Mouse (Mus musculus): ENCODE measurements at regions not wholly inside any gene's neighbourhood (a gene's known extent, or its start where the extent isn't known, plus 50 kb on each side); places are given as distances from the start of the nearest gene placed in this dataset.
"Not testable (repeated sequence)": the region's sequence is repeated elsewhere in the genome, so short reads cannot be mapped to it uniquely, and the experiment has no call there.

DNA sequence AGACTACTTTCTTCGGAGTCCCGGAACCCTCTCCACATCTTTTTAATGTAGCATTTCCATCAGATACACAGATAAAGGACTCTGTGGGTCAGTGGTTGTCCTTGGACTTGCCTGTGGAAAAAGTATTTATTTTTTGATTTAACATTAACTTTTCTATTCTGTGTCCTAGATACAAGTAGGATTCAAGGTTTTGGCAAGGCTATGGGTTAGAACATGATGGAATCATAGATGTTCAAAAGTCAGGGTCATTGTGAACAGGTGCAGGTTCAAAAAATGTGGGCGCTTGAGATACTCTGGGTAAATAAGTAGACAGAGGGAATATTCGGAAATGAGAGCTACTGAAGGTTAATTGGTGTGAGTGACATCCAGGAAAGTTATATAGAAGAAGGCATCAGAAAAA, 347.7 kb downstream of the Cypt12 start:
- no peak for ATAC-seq (replicated peaks; ENCODE audit: low read depth, poor library complexity, severe bottlenecking)

DNA sequence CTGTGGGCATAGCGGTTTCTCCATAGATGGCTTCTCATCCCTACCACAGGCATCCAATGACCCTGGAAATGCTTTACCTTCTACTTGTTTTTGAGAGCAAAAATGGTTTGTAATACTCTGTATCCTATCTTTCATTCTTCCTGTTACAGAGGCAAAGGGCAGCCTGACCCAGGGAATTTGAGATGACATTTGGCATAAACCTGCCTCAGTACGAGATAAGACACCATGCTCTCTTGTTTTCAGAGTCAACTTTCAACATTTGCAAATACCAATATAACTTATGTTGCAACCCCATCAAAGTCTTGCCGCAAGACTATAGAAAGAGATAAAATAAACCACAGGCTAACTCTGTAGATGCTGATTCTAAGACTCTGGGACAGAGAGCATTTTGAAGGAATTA, 350.5 kb downstream of the Cypt12 start:
- ATAC-seq (replicated peaks; ENCODE audit: low read depth, poor library complexity, severe bottlenecking): no peak

DNA sequence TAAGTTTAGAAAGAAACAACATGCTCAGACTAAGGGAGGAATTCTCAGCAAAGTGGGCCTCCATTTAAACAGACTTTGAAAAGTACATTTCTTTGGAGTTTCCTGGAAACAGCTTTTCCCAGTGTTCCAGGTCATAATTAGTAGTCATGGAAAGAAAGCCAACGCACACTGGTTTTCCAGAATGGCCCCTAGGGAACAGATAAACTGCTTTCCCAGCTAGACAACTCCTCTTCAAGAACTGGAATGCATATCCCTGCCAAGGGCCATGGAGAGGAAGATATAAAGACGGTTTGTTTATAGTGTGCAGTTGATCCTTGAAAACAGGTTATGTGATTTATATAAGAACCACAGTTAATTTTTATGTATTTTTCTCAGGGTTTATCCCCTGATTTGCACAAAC, 351.3 kb downstream of the Cypt12 start:
- no peak for ATAC-seq (replicated peaks; ENCODE audit: low read depth, poor library complexity, severe bottlenecking)

DNA sequence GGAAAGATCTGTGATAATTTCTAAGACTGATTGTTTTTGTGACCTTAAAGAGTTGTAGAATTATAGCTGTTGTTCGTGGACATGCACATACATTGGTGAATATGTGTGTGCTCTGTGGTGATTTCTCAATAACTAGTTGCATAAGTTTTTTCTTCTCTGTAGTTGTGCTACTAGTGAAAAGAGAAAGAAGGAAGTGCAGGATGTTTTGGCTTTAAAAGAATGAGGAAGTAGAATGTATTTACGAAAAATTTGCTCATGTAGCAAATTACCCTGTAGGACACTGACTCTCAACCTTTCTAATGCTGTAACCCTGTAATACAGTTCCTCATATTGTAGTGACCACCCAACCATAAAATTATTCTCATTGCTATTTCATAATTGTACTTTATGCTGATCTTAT, 371.2 kb downstream of the Cypt12 start:
- ATAC-seq (replicated peaks; ENCODE audit: low read depth, poor library complexity, severe bottlenecking): peak; percentile 98

DNA sequence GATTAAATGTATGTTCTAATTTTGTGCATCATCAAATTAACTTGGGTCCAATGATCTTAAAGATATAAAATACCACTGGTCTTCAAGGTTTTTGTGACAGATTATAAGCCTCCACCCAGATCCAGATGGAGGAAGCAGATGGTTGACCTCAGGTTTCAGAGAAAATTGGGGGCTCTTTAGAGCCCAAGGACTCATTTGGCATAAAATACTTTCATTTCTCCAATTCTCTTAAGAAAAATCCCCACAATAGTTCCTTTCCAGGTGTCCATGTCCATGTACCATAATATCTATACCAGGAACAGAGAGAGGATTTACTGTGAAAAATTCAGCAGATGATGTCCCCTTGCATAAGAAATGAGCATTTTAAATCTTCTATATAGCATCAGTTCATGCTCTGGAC, 385.0 kb downstream of the Cypt12 start:
- ATAC-seq (replicated peaks; ENCODE audit: low read depth, poor library complexity, severe bottlenecking): peak; percentile 74

DNA sequence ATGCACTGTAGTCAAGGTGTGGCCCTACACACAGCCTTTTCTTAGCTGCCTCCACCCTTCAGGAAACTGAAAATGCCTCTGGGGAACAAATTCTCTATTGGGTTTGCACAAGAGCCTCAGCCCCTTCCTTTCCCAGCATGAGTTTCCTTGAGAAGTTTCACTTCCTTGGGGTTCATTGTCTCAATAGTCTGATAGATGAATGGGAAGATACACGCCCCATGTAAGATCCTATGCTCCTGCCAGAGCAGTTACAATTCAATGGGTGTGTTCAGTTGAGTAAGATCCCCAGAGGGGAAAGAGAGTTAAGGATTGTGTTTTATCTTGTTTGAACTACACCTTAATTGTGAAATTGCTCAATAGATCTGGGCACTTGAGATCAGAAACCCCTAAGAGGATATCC, 391.0 kb downstream of the Cypt12 start:
- ATAC-seq (replicated peaks; ENCODE audit: low read depth, poor library complexity, severe bottlenecking): peak; percentile 88

DNA sequence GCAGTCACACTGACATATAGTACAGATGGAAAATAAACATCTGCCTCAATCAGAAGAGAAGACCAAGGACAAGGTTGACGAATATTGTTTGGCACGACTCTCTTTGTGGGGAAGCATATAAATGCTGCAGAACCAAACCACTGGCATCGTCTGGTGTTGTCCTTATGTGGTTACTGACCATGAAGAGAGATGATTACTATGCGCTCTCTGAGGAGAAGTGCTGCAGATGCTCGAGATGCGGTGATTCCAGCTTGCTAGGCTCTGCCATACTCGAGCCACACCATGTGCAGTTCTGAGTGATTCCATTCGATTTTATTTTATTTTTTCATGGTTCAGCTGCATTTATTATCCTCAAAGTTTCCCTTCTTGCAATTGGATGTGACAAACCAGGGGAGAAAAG, 393.5 kb downstream of the Cypt12 start:
- no peak for ATAC-seq (replicated peaks; ENCODE audit: low read depth, poor library complexity, severe bottlenecking)

DNA sequence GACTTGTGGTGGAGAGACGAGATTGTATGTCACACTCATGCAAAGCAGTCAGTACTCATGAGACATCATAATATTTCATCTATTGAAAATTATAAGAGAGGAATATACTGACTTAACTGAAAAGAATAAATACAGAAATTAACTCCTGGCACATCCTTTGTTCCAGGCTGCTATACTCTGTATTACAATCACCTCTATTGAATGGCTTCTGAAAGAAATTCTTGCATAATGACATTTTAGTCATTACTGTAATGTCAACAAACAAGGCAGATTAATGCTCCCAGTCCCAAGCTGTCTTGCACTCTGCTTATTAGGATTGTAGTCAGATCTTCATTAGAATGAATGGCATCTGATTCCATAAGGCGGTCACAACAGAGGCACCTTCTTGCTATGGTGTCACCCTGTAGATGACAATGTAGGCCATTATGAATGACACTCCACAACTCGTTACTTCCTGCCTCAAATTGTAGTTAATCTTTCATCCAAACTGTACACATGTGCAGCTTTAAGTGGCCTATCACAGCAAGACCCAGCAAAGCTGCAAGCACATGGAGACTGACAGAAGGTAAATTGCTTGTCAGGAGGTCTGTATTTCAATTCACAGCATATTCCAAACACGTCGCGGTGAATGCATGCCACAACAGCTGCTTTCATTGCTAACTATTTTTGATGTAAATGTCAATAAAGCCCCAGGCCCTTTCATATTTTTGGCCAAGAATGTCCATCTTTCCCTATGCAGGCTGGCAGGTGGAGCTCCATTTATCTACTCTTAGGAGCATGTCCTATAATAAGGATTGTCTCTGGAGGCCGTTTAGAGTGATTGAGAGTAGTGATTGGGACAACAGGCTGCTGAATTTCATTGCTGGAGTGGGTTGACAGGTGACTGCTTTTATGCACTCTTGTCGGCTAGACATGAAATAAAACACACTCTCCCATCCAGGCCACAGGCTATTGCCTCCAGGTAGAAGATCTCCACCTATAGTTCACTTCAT, 430.1 kb downstream of the Cypt12 start:
- ATAC-seq (replicated peaks; ENCODE audit: low read depth, poor library complexity, severe bottlenecking): no peak

DNA sequence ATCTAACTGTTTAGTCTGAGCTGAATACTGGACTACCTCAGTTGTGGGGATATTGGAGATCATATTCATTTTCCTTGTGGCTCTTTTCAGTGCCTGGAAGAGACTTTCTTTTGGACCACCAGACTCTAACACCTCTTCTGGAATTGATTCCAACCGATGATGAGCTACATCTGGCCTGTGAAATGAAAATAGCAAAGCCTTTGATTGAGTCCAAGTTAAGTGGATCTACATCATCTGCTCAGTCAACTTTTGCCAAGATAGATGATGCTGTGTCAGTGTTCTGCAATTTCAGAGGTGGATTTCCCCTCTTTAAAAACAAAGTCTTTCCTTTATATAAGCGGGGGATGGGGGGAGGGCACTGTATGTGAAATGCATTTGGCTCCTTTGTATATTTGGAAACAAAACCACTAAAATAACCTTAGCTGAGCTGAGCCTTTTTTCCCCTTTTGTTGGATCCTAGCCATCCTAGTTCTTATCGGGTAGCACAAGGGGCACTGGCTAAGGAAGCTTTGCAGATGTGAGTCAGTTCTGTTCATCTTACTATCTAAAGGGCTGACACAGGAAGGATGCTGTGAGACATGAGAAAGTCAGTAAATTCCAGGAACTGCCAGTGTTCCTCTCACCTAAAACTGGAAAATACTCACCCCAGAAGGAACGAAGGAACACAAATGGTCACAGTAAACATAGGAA, 473.8 kb downstream of the Cypt12 start:
- no peak for ATAC-seq (replicated peaks; ENCODE audit: low read depth, poor library complexity, severe bottlenecking)

DNA sequence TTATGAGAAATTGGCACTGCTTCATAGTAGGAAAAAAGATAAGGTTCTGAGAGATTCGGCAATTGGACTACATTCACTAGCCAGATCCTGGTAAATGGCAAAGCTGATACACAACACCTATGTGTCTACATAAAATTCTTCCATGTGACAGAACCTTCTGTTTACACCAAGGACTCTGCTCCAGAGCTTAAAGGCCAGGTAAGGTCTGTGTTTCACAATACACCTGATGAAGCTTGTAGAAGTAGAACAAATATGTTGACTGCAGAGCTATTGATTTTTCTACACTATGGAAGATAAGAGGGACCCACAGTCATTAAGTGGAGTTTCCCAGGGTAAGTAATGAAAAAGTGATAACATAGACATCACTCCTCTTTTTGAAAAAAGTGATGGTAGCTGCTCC, 480.7 kb downstream of the Cypt12 start:
- ATAC-seq (replicated peaks; ENCODE audit: low read depth, poor library complexity, severe bottlenecking): no peak

DNA sequence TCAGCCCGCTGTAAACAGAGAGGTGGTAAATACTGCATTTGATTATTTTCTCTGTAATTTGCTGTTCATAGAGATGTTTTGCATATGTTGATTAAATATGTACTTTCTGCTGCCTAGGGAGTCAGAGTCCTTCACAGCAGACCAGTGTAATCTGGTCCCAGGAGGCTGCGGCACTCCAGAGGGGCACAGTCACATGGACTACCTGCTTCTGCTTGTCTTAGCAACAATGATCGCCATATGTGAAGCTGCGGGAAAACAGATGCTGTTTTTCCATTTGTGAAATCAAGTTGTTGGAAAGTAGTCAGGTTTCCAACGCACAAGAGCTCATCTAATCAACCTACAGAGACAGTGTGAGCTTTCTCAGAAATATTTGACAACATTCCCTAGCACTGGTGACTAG, 490.6 kb downstream of the Cypt12 start:
- no peak for ATAC-seq (replicated peaks; ENCODE audit: low read depth, poor library complexity, severe bottlenecking)

DNA sequence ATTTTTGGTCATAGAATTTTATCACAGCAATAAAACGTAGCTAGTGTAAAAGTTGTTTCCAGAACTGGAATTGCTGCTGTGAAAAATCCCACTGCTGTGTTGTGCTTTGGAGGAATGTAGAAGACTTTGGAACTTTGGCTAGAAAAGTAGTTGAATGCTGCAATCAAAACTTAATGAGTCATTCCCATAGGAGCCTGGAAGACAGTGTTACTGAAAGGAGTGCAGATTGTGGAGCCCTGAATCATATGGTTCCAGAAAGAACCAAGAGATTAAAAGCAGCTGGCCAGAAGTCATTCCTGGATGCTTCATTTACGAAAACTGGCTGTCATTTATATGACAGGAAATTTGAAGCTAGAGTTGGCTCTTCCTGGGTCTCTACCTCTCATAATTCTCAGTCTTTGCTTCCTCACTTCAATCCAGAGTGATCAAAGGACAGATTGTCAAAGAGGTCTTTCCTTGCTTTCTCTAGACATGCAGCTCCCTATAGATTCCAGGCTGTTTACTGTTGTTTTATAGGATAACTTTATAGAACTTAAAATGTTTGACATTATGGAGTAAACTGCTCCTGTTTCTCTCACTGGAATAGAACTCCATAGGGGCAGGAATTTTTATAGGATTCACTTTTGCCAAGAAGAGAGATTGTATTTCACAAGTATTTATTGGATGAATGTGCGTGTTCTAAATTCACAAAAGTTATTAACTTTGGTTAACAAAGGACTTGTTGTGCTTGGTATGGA, 504.2 kb downstream of the Cypt12 start:
- ATAC-seq (replicated peaks; ENCODE audit: low read depth, poor library complexity, severe bottlenecking): no peak

DNA sequence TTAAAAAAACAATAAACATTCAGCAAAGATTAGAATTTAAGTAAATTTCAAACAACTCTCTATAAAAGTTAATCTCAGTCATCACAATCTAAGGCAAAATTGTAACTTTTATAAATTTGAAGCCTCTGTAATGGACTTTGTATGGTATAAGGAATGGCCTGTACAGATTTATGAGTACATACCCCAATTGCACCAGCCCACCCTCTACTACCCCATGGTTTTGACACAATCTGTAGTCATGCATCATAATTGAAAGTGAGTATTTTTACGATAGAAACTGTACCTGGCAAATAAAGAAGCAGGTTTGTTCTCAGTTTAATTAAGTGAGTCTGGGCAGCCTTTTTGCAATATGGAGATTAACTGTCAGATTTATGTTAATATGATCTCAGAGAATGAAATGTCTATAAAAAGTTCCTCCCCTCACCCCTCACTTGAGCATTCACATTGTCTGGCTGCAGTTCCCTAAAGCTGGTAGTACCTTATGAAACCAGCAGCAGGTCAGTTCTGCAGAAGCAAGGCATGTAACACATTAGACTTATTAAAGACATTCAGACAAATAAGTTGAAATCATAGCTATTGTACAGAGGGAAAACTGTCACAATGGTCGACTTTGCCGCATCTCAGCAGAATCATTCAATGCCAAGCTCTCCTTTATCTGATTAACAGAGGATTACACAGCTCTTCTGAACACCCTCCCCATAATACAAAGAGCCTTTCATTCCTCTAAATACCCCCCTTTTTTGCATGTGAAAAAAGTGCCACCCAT, 505.2 kb downstream of the Cypt12 start:
- no peak for ATAC-seq (replicated peaks; ENCODE audit: low read depth, poor library complexity, severe bottlenecking)

DNA sequence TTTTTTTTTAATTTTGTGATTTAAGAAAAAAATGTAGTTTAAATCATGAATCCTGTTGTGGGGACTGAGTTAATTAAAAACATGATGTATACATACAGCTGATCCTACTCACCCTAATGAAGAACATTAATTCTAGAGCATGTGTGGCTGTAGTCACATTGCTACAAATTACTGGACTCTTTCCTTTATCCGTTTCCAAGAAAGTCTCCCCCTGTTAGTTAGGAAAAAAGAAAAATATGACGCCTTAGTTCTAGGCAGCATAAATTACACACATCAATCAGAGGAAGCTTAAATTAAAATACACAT, 505.7 kb downstream of the Cypt12 start:
- ATAC-seq (replicated peaks; ENCODE audit: low read depth, poor library complexity, severe bottlenecking): no peak

DNA sequence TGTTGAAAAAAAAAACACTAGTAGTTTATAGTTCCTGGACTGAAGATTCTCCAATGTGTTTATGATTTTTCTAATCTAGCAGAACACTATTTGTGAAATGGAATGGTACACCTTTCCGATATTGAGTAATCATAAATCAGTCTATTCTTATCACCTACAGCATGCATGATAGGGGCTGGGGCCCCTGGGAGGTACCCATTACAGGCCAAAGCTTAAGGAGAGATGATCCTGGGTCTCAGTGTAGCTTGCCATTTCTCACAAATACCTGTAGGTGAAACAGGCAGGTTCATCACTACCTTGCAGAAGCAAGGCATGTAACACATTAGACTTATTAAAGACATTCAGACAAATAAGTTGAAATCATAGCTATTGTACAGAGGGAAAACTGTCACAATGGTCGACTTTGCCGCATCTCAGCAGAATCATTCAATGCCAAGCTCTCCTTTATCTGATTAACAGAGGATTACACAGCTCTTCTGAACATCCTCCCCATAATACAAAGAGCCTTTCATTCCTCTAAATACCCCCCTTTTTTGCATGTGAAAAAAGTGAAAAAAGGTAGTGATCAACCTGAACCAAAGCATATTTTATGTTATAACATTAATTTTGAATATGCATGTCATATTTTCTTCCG, 506.5 kb downstream of the Cypt12 start:
- not testable (repeated sequence) for ATAC-seq (replicated peaks; ENCODE audit: low read depth, poor library complexity, severe bottlenecking)

DNA sequence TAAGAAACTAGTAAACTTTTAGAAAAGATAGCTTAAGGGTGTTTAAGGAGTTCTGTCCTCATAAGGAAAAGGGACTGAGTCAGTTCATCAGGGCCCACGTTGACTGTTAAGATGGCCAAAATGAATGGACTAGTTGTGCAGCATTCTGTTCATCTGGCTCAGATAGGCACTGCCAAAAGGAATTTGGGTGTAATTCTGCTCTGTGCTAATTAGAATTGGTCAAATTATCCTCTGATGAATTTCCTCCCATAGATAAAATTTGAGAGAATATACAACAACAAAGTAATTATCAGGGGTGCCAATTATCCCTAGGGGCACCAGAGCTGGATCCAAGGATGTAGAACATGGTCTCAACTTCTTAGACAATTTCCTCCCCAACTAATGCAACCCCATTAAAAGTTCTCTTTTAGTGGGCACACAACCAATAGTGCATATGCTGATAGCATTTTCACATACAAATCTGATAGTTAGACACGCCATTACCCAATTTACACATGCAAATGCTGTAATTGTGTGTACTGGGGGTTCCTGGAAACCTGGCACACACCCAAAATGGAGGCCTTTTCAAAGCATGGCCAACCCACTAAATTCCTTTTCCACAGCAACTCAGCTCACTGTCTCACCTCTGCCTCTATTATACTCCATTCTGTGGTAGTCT, 508.0 kb downstream of the Cypt12 start:
- no peak for ATAC-seq (replicated peaks; ENCODE audit: low read depth, poor library complexity, severe bottlenecking)

DNA sequence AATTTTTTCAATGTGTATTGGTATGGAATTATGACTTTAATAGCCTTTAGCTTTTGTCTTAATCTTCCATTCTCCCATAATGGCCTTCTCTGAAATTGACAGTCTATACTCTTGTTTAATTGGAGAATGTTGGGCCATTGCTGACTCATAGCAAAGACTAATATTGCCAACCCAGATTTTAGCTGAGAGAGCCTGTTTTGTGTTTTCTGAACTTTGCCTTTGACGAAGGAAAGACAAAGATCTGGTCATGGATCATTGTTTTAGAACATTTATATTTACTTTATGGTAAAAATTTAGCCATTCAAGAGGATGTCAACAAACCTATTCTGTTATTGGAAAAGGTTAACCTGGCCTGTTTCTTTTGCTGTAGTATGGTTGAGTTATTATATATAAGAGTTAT, 512.1 kb downstream of the Cypt12 start:
- ATAC-seq (replicated peaks; ENCODE audit: low read depth, poor library complexity, severe bottlenecking): no peak

DNA sequence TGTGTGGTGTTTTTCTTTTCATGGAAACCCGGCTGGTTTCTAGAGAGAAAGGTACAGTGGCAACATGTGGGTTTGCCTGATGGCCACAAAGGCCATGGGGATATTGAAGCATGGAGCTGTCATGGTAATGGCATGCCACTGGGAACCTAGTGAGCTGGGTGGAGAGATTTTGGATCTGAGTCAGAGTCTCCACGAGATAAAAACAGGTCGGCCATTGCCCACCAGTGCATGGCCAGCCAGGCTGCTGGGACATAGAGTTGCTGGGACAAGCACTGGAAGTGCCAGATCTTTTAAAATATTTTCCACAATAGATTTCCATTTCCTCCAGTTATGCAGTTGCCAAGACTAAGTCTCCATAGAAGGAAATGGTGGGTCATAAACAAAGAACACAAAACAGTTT, 523.6 kb downstream of the Cypt12 start:
- no peak for ATAC-seq (replicated peaks; ENCODE audit: low read depth, poor library complexity, severe bottlenecking)

DNA sequence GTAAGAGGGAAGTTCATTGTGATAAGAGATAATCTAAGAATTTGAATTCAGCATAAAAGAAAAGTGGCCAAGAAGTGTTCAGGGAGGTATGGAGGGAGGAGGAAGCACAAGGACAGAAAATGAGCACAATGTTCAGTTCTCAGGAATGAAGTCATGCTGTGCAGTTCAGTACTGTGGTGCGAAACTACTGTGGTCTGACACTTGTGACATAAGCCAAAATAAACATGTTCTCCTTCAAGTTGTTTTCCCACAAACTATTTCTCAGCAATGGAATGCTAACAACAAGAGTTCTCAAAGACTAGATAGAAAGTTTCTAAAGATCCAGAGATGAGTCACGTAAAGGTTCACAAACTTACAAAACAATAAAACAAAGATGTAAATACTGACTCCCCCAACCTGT, 531.3 kb downstream of the Cypt12 start:
- no peak for ATAC-seq (replicated peaks; ENCODE audit: low read depth, poor library complexity, severe bottlenecking)
